Mouse (Mus musculus): ENCODE data around the gene Qprt. TPM values are rescaled to one million over a fixed set of nuclear protein-coding genes. Genes with fewer than 3 reads are reported as not detected.
A peak's percentile ranks its signal among the peaks of the same experiment; 100 is the strongest.

Qprt gene
- polyA plus RNA-seq, 1 experiment from 2014 or later: 0.22 TPM

GRCm38 (mm10) chr7:127140623-127141404 lies 18.8 kb upstream of the Qprt start:
- Histone ChIP-seq H3K4me1 (ENCODE audit: insufficient read depth) (no peaks in the 10 kb centered on the region), H3K27ac (ENCODE audit: low read depth) (no peak overlapping the region), H3K9me3 (ENCODE audit: low read depth, low read length) (no peaks in the 10 kb centered on the region), H3K36me3 (ENCODE audit: insufficient read depth) (no peaks in the 10 kb centered on the region), H3K9ac (no peak overlapping the region), H3K4me3 (ENCODE audit: low read depth, low read length) (no peak overlapping the region), H3K27me3 (ENCODE audit: insufficient read depth, low read length) (no peaks in the 10 kb centered on the region), H3K4me2 (no peak overlapping the region)
- TF ChIP-seq CTCF (IDR thresholded peaks at IDR 0.05; ENCODE audit: low read depth): 0 out of 2 replicates have a peak, but pooled peaks have one; percentile 5
- DNase-seq (no peak), ATAC-seq (ENCODE audit: insufficient read depth) (no peak)
- WGBS: 56% methylated on average over 7 of the region's 7 CpGs

DNA sequence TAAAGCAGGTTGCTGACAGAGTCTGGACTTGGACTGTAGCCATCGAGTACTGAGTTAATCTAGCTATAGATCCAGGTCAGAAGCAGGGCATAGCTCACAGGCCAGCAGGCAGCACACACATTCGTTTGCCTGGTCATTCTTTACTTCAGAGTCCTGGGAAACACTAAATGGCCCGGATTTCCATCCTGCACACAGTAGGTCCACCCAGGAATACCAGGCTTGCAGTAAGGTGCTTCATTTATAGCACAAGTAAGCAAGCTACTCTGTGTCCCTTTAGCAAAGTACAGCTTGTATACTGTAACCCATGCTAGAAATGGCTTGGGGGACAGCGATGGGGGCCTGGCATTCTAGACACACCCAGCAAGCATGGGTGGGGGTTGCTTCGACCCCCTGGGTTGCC lies 17.5 kb upstream of the Qprt start:
- Histone ChIP-seq H3K4me2 (no peak overlapping the region), H3K4me1 (ENCODE audit: insufficient read depth) (no peaks in the 10 kb centered on the region), H3K36me3 (ENCODE audit: insufficient read depth) (no peaks in the 10 kb centered on the region), H3K9me3 (ENCODE audit: low read depth, low read length) (no peaks in the 10 kb centered on the region), H3K27me3 (ENCODE audit: insufficient read depth, low read length) (no peaks in the 10 kb centered on the region), H3K4me3 (ENCODE audit: low read depth, low read length) (no peak overlapping the region), H3K27ac (ENCODE audit: low read depth) (no peak overlapping the region), H3K9ac (no peak overlapping the region)
- no peak for TF ChIP-seq CTCF (IDR thresholded peaks at IDR 0.05; ENCODE audit: low read depth)
- WGBS: 48% methylated on average over 5 of the region's 5 CpGs
- ATAC-seq (ENCODE audit: insufficient read depth): no peak
- no peak for DNase-seq

- Histone ChIP-seq H3K27ac (ENCODE audit: low read depth) (no peak overlapping the region), H3K4me2 (no peak overlapping the region), H3K9ac (no peak overlapping the region), H3K4me1 (ENCODE audit: insufficient read depth) (no peaks in the 10 kb centered on the region), H3K9me3 (ENCODE audit: low read depth, low read length) (no peaks in the 10 kb centered on the region), H3K36me3 (ENCODE audit: insufficient read depth) (no peaks in the 10 kb centered on the region), H3K4me3 (ENCODE audit: low read depth, low read length) (no peak overlapping the region), H3K27me3 (ENCODE audit: insufficient read depth, low read length) (no peaks in the 10 kb centered on the region)
- no peak for DNase-seq
- no peak for TF ChIP-seq CTCF (IDR thresholded peaks at IDR 0.05; ENCODE audit: low read depth)
- 88% methylated on average over 7 of the region's 7 CpGs for WGBS
- ATAC-seq (ENCODE audit: insufficient read depth): no peak
These were observed 17.1 kb upstream of the Qprt start for GRCm38 (mm10) chr7:127139100-127139499.

DNA sequence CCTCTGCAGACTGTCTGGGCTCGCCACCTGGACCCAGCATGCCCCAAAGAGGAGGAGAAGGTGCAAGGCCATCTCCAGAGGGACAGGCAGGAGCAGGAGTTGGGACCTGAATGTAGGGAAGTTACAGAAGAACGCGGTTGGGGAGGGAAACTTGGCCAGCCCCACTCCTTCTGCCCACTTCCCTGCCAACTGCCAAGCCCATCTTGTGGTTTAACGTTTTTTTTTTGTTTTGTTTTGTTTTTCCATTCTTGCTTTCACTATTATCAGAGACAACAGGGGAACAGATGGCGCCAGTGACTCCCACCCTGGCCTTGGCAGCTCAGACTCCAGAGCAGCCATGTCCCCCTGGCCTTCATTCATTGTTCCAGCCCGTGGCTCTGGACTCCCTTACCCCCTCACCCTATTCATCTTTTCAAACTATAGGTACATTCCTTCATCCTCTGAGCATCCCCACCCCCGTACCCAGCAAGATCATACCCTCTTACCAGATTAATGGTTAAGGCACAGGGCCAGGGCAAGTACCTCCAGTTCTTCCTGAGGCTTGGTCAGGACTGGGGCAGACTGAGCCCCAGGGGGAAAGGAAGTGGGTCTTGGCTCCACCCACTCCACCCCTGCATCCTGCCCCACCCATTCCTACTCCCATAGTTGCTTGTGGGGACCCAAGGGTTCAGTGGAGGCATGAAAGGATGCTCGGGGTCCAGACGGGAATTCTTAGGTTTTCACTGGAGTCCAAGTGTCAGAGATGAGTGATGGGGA lies 15.4 kb upstream of the Qprt start, which contains the start of gene Spn:
Spn (minus strand) TSS at position 562 of the 756 bp plus-strand sequence.
- TF ChIP-seq CTCF (IDR thresholded peaks at IDR 0.05; ENCODE audit: low read depth): no peak
- H3K27ac ChIP-seq (ENCODE audit: low read depth): no peak within 1 kb of the TSS
- DNase-seq: no peak
- no peaks in the 10 kb centered on the region for H3K4me1 ChIP-seq (ENCODE audit: insufficient read depth)
- no peaks in the 10 kb centered on the region for H3K27me3 ChIP-seq (ENCODE audit: insufficient read depth, low read length)
- H3K4me3 ChIP-seq (ENCODE audit: low read depth, low read length): no peak within 1 kb of the TSS
- 56% methylated on average over 9 of the region's 9 CpGs for WGBS
- ATAC-seq (ENCODE audit: insufficient read depth): no peak
- no peaks in the 10 kb centered on the region for H3K36me3 ChIP-seq (ENCODE audit: insufficient read depth)
- H3K4me2 ChIP-seq: no peak within 1 kb of the TSS
- no peak within 1 kb of the TSS for H3K9ac ChIP-seq
- no peaks in the 10 kb centered on the region for H3K9me3 ChIP-seq (ENCODE audit: low read depth, low read length)

GRCm38 (mm10) chr7:127136181-127137071 lies 14.4 kb upstream of the Qprt start:
- Histone ChIP-seq H3K27ac (ENCODE audit: low read depth) (no peak overlapping the region), H3K4me1 (ENCODE audit: insufficient read depth) (no peaks in the 10 kb centered on the region), H3K4me2 (no peak overlapping the region), H3K9me3 (ENCODE audit: low read depth, low read length) (no peaks in the 10 kb centered on the region), H3K27me3 (ENCODE audit: insufficient read depth, low read length) (no peaks in the 10 kb centered on the region), H3K4me3 (ENCODE audit: low read depth, low read length) (no peak overlapping the region), H3K9ac (no peak overlapping the region), H3K36me3 (ENCODE audit: insufficient read depth) (no peaks in the 10 kb centered on the region)
- no peak for DNase-seq
- 79% methylated on average over 22 of the region's 22 CpGs for WGBS
- no peak for TF ChIP-seq CTCF (IDR thresholded peaks at IDR 0.05; ENCODE audit: low read depth)
- ATAC-seq (ENCODE audit: insufficient read depth): no peak

DNA sequence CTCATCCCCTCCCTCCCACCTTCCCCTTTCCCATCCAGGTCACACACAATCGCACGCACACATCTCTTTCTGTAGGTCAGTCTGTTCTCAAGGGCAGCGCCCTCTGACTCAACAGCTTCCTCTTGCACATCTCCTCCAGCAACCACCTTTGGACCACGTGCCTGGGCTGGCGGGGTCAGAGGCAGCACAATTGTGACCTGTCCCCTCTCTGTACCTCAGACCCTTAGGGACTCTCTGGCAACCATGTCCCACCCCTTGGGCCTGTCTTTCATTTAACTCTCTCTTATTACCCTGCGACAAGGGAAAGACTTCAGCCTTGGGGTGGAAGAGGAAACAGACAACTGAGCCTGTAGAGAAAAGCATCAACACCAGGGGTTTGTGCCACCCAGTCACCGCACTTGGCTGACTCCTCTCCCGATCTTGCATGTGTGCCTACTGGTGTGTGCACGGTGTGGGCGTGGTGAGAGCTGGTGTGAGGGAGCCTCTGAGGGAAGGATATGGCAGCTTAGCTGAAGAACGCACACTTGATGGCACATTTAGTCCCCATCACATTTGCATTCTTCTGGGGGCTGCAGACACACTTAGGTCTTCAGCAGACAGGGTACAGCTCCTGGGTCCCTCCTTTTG lies 12.9 kb upstream of the Qprt start:
- Histone ChIP-seq H3K4me2 (no peak overlapping the region), H3K27me3 (ENCODE audit: insufficient read depth, low read length) (no peaks in the 10 kb centered on the region), H3K4me3 (ENCODE audit: low read depth, low read length) (no peak overlapping the region), H3K9ac (no peak overlapping the region), H3K4me1 (ENCODE audit: insufficient read depth) (no peaks in the 10 kb centered on the region), H3K9me3 (ENCODE audit: low read depth, low read length) (no peaks in the 10 kb centered on the region), H3K36me3 (ENCODE audit: insufficient read depth) (no peaks in the 10 kb centered on the region), H3K27ac (ENCODE audit: low read depth) (no peak overlapping the region)
- ATAC-seq (ENCODE audit: insufficient read depth) (no peak), DNase-seq (no peak)
- 71% methylated on average over 11 of the region's 11 CpGs for WGBS
- TF ChIP-seq CTCF (IDR thresholded peaks at IDR 0.05; ENCODE audit: low read depth): no peak

Data from lung, embryonic 14.5 days (tissue).